Mouse (Mus musculus): ENCODE measurements around the gene 3110082J24Rik. TPM values are rescaled to one million over a fixed set of nuclear protein-coding genes. Genes with fewer than 3 reads are reported as not detected.
A peak's percentile ranks its signal among the peaks of the same experiment; 100 is the strongest.

3110082J24Rik gene
- polyA plus RNA-seq, 1 experiment from 2014 or later: not detected

DNA sequence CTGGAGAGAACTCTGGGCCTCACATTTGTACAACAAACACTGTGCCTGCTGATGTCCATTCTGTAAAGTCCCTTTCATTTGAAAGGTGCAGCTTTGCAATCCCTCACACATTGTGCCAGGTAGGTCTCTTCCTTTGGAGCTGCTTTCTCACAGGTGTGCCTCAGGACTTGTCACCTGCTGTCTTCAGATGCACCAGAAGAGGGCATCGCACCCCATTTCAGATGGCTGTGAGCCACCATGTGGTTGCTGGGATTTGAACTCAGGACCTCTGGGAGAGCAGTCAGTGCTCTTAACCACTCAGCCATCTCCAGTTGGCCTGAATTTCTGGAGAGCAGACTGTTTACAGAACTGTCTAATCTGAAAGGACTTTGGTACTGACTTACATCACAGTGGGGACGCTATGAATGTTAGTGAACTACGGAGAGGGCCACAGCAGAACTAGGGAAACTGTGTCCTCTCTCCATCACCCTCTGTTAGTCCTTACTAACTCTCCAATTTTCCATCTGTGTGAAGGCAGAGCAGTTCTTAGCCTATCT, 6.7 kb upstream of the 3110082J24Rik start:
- peaks cover 94% of the 10 kb centered on the region for H3K27me3 ChIP-seq (ENCODE audit: low read depth, poor library complexity, severe bottlenecking)
- H3K9me3 ChIP-seq (replicated peaks): no peaks in the 10 kb centered on the region
- DNase-seq (ENCODE audit: low spot score): no peak
- no peak overlapping the region for H3K4me3 ChIP-seq
- no peak overlapping the region for H3K27ac ChIP-seq
- H3K36me3 ChIP-seq: peaks cover 14% of the 10 kb centered on the region
- peaks cover 45% of the 10 kb centered on the region for H3K4me1 ChIP-seq
- 76% methylated on average over 3 of the region's 3 CpGs for WGBS

DNA sequence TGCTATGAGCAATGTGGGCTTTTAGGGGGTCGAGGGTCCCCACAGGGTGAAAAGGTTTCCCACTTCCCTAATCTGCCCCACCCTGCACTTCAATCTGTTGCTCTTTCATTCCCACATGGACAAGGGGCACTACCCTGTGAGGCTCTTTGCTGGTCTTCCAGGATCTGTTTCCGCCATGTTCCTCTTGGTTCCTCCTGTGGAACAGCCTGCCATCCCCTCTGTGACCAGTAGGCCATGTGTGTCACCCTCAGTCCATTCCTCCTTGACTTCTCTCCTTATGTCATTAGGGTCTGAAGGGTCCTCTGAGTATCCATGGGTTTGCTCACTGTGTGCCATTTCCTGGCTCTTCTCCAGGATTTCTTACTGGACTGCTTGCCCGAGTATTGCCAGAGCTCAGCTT, 5.9 kb upstream of the 3110082J24Rik start:
- peaks cover 6% of the 10 kb centered on the region for H3K36me3 ChIP-seq
- H3K27me3 ChIP-seq (ENCODE audit: low read depth, poor library complexity, severe bottlenecking): peaks cover 100% of the 10 kb centered on the region
- no peaks in the 10 kb centered on the region for H3K9me3 ChIP-seq (replicated peaks)
- no peak overlapping the region for H3K27ac ChIP-seq
- 69% methylated on average over 3 of the region's 3 CpGs for WGBS
- H3K4me1 ChIP-seq: peaks cover 53% of the 10 kb centered on the region
- DNase-seq (ENCODE audit: low spot score): no peak
- H3K4me3 ChIP-seq: peak overlapping the region; percentile 42; the same call in 1 of the 2 replicates

DNA sequence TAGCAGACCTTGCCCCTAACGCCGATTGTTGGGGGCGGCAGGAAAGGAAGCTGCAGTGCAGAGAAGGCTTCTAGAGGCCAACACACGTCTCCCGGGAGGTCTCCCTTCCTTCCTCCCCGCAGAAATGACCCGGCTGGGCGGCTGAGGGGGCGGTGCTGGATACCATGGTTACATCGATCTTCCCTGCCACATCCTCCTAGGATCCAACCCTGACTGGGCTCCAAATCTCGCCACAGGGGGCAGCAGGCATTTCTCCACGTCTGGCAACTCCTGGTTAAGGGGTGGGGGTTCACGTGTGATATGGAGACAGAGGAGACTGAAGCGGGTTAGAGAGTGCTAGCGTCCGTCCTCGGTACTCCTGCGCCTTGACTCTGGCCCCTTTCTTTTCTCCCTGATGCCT, 5.2 kb upstream of the 3110082J24Rik start:
- peak; percentile 76 for DNase-seq (ENCODE audit: low spot score)
- Histone ChIP-seq H3K9me3 (replicated peaks) (no peaks in the 10 kb centered on the region), H3K4me1 (peaks cover 58% of the 10 kb centered on the region), H3K27me3 (ENCODE audit: low read depth, poor library complexity, severe bottlenecking) (peaks cover 100% of the 10 kb centered on the region), H3K4me3 (peak overlapping the region; percentile 42), H3K27ac (peak overlapping the region; percentile 36; the same call in 1 of the 2 replicates), H3K36me3 (no peaks in the 10 kb centered on the region)
- WGBS: under 1% methylated on average over 18 of the region's 18 CpGs

DNA sequence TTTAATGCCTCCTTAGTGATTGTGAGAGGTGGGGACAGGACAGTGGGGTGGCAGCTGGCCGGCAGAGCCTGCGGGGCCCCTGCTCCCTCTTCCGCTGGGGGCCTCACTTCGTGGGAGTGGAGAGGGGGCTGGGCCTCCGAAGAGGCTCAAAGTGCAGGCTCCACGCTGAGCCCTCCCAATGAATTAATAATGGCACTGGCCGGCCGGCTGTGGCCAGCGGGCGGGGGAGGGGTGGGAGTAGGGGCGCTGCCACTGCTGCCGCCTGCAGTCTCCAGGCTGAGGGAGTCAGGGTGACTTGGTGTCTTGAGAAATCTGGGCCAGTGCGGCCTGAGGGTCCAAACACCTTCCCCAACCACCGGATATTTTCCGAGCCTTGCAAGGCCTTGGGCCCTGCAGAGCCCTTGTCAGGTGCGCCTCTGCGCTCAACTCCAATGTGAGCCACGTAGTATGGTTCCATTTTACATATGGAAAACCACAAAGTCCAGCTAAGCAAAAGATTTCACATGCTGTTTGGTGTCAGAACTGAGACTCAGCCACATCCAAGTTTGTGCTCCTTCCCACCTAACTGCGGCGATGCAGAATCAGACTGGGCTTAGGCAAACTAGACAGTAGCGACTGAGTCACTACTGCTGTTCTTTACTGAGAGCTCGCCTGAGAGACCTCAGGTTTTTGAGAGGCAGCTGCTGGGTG, 4.6 kb upstream of the 3110082J24Rik start:
- H3K27me3 ChIP-seq (ENCODE audit: low read depth, poor library complexity, severe bottlenecking): peaks cover 100% of the 10 kb centered on the region
- peak overlapping the region; percentile 42 for H3K4me3 ChIP-seq
- 0 out of 2 replicates have a peak overlapping the region, but pooled peaks have one; percentile 36 for H3K27ac ChIP-seq
- H3K36me3 ChIP-seq: no peaks in the 10 kb centered on the region
- H3K9me3 ChIP-seq (replicated peaks): no peaks in the 10 kb centered on the region
- 5% methylated on average over 22 of the region's 22 CpGs for WGBS
- DNase-seq (ENCODE audit: low spot score): peak; percentile 50
- peaks cover 64% of the 10 kb centered on the region for H3K4me1 ChIP-seq

DNA sequence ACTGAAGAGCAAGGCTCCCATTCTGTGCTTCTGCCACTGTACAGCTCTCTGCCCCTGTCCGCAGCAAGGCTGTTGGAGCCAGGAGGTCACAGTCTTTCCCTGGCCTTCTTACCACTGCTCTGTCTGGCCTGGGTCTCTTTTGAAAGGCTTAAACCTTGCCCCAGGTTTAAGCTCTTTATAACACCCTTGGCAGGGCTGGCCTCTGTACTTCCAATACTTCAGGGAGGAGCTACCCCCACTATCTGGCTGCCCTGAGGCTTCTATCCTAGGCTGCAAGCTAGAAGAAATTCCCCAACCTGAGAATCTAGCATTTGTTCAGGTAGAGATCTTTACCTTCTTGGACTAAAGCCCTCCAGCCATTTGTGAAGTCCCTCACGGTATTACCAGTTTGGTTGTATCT, 4.0 kb upstream of the 3110082J24Rik start:
- Histone ChIP-seq H3K9me3 (replicated peaks) (no peaks in the 10 kb centered on the region), H3K4me1 (peaks cover 68% of the 10 kb centered on the region), H3K27ac (no peak overlapping the region), H3K36me3 (no peaks in the 10 kb centered on the region), H3K4me3 (peak overlapping the region; percentile 42), H3K27me3 (ENCODE audit: low read depth, poor library complexity, severe bottlenecking) (peaks cover 100% of the 10 kb centered on the region)
- no peak for DNase-seq (ENCODE audit: low spot score)
- 30% methylated on average over 2 of the region's 2 CpGs for WGBS

DNA sequence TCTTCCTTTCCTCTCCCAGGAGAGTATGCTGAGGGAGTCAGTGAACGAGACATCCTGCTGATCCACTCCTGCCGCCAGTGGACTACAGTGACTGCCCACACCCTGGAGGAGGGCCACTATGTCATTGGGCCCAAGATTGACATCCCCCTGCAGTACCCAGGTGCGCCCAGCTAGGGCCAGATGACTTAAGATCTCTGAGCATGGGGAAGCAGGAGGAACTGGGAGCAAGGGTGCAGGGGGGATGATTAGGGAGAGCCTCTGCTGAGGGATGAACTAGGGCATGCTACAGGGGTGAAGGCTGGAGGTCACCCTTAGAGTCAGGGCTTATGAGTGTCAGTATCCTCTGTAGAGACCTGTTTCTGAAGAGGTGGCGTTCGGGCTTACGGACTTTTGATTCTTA, 2.3 kb upstream of the 3110082J24Rik start:
- peaks cover 100% of the 10 kb centered on the region for H3K27me3 ChIP-seq (ENCODE audit: low read depth, poor library complexity, severe bottlenecking)
- no peaks in the 10 kb centered on the region for H3K36me3 ChIP-seq
- DNase-seq (ENCODE audit: low spot score): no peak
- H3K9me3 ChIP-seq (replicated peaks): no peaks in the 10 kb centered on the region
- WGBS: 65% methylated on average over 6 of the region's 6 CpGs
- H3K4me1 ChIP-seq: peaks cover 57% of the 10 kb centered on the region
- H3K27ac ChIP-seq: no peak overlapping the region
- H3K4me3 ChIP-seq: no peak overlapping the region

DNA sequence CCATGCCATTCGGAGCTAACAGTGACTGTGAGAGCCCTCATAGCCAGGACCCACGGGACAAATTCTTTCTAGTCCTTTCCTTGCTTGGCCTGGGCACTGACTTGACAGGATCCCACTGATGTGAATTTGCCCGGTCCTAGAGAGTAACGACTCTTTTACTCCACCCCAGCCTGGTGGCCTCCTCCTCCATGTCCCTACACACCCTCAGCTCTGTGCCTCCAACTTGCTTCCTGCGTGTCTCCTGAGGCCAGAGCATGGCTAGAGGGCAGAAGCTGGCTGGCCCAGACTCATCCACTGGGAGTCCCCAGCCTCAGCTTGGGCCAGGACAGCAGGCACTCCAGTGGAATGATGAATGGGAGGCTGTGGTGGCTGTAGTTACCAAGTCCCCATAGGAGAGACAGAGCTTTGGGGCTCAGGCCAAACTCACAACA, 1.7 kb upstream of the 3110082J24Rik start:
- Histone ChIP-seq H3K27ac (no peak overlapping the region), H3K27me3 (ENCODE audit: low read depth, poor library complexity, severe bottlenecking) (peaks cover 100% of the 10 kb centered on the region), H3K9me3 (replicated peaks) (no peaks in the 10 kb centered on the region), H3K36me3 (no peaks in the 10 kb centered on the region), H3K4me3 (peak overlapping the region; percentile 16; the same call in 1 of the 2 replicates), H3K4me1 (peaks cover 57% of the 10 kb centered on the region)
- WGBS: 3% methylated on average over 5 of the region's 5 CpGs
- DNase-seq (ENCODE audit: low spot score): no peak

DNA sequence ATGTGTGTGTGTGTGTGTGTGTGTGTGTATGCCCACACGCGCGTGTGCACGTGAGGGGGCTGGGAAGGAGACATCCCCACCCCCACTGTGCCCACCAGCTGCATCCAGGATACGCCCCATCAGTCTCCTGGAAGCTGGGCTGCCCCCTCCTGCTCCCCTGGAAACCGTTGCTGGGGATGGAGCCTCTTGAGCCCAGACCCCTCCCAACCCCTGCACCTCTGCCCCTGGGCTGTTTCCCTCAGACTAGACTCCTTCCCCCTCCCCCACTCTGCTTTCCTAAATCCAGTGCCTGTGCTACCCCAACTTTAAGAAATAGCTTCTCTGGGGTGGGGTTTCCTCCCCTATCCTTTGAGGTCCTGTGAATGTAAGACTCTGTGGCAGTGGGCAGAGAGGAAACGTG, 1.3 kb upstream of the 3110082J24Rik start:
- Histone ChIP-seq H3K9me3 (replicated peaks) (no peaks in the 10 kb centered on the region), H3K4me3 (peak overlapping the region; percentile 16; the same call in 1 of the 2 replicates), H3K27ac (no peak overlapping the region), H3K4me1 (peaks cover 57% of the 10 kb centered on the region), H3K36me3 (no peaks in the 10 kb centered on the region), H3K27me3 (ENCODE audit: low read depth, poor library complexity, severe bottlenecking) (peaks cover 98% of the 10 kb centered on the region)
- WGBS: 4% methylated on average over 7 of the region's 7 CpGs
- peak; percentile 41 for DNase-seq (ENCODE audit: low spot score)

DNA sequence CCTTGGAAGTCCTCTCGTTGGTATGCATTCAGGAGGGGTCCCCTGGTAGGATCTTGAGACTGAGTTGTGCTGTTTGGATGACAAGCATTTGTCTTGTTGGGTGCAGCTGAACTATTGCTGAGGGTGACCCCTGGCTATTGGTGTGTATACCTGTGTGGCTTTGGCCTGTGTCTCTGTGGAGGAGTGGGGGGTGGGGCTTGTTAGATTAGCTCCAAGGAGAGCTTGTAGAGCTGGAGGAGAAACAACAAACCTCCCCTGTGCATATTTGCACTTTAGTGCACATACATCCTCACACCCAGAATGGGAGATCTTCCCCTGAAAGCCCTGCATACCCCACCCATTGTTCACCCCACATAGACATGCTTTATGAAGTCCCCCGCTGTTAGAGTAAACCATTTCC, 870 bp upstream of the 3110082J24Rik start:
- Histone ChIP-seq H3K4me1 (peaks cover 56% of the 10 kb centered on the region), H3K9me3 (replicated peaks) (no peaks in the 10 kb centered on the region), H3K36me3 (no peaks in the 10 kb centered on the region), H3K27me3 (ENCODE audit: low read depth, poor library complexity, severe bottlenecking) (peaks cover 94% of the 10 kb centered on the region), H3K27ac (no peak overlapping the region), H3K4me3 (no peak overlapping the region)
- WGBS: 15% methylated on average over 2 of the region's 2 CpGs
- DNase-seq (ENCODE audit: low spot score): peak; percentile 28

DNA sequence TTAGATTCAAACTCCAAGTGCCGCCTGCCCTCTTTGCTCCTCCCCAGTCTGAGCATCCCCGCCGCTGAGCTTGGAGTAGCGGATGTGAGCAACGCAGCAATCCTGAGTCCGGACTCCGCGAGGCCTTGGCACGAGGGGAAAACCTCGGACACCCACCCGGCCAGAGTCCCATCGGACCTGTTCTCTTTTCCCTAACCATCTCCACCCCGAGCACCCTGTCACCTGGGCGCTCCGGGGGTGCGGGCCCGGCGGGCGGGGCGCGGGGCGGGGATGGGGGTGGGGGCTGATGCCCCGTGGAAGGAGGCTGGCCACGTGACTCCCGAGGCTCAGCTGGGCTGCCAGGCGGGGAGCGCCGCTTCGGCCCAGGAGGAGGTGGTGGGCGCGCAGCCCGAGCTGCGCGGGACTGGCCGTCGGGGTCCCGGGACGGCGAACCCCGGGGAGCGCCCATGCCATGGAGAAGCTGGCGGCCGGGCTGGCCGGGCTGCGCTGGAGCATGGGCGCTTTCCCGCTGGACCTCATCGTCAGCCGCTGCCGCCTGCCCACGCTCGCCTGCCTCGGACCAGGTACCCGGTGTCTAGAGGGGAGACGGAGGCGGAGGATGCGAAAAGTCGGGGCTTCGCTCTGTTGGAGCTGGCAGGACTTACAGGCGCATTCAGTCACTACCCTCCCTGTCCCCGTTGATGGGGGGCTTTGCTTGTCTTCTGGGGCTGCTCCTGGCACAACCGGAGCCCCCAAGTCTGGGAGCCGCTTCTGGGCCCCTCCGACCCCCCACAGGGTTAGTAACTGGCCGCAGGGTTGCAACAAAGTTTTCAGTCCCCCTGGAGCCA, 832 bp downstream of the 3110082J24Rik start, which contains the start of gene Garem2:
Gene Garem2, plus strand, starts transcription at position 321 of the 827 bp plus-strand sequence.
- DNase-seq (ENCODE audit: low spot score): peak; percentile 69
- Histone ChIP-seq H3K4me3 (peak within 1 kb of the TSS; percentile 58), H3K36me3 (no peaks in the 10 kb centered on the region), H3K27me3 (ENCODE audit: low read depth, poor library complexity, severe bottlenecking) (peaks cover 77% of the 10 kb centered on the region), H3K4me1 (peaks cover 39% of the 10 kb centered on the region), H3K9me3 (replicated peaks) (no peaks in the 10 kb centered on the region), H3K27ac (peak within 1 kb of the TSS; percentile 59)
- under 1% methylated on average over 63 of the region's 65 CpGs for WGBS

DNA sequence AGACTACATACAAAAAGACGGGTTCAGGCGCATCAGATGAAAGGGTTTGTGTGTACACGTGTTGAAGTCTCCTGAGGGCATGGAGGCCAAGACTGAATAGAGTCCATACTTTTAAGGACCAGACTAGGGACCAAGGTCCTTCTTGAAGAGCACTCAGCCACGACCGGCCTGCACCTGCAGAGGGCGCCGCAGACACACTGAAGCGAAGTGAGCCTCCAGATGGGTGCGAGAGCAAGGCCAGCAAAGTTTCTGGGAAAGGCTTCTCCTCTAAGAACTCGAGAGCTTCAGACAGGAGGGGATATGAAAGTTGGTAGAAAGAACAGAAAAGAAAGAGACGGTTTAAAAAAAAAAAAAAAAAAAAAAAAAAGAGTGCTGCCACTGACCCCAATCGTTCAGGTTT, 1.5 kb downstream of the 3110082J24Rik start:
- whole genome bisulfite sequencing: 1% methylated on average over 12 of the region's 12 CpGs
- H3K4me1 ChIP-seq: peaks cover 35% of the 10 kb centered on the region
- peak; percentile 76 for DNase-seq (ENCODE audit: low spot score)
- H3K4me3 ChIP-seq: peak overlapping the region; percentile 58; the same call in 1 of the 2 replicates
- no peaks in the 10 kb centered on the region for H3K36me3 ChIP-seq
- no peak overlapping the region for H3K27ac ChIP-seq
- no peaks in the 10 kb centered on the region for H3K9me3 ChIP-seq (replicated peaks)
- peaks cover 70% of the 10 kb centered on the region for H3K27me3 ChIP-seq (ENCODE audit: low read depth, poor library complexity, severe bottlenecking)

DNA sequence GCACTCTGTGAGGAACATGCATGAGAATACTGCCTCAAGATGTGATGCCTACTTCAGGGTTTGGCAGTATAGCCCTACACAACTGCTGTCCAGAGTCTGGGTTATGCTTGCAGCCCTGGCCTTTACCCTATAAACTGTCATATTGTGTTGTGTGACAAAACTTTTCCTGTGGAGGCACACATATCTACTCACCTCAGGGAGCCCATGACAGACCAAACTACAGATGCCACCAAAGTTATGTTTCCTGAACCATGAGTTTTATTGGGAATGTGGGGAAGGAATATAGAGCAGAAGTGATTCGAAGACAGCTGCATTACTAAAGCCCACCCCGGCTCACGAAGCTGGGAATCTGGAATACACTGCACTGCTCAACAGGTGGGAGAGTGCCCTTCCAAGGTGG, 2.5 kb downstream of the 3110082J24Rik start:
- peaks cover 35% of the 10 kb centered on the region for H3K4me1 ChIP-seq
- no peaks in the 10 kb centered on the region for H3K9me3 ChIP-seq (replicated peaks)
- DNase-seq (ENCODE audit: low spot score): peak; percentile 19
- H3K36me3 ChIP-seq: no peaks in the 10 kb centered on the region
- no peak overlapping the region for H3K4me3 ChIP-seq
- WGBS: 84% methylated on average over 3 of the region's 3 CpGs
- no peak overlapping the region for H3K27ac ChIP-seq
- peaks cover 60% of the 10 kb centered on the region for H3K27me3 ChIP-seq (ENCODE audit: low read depth, poor library complexity, severe bottlenecking)

DNA sequence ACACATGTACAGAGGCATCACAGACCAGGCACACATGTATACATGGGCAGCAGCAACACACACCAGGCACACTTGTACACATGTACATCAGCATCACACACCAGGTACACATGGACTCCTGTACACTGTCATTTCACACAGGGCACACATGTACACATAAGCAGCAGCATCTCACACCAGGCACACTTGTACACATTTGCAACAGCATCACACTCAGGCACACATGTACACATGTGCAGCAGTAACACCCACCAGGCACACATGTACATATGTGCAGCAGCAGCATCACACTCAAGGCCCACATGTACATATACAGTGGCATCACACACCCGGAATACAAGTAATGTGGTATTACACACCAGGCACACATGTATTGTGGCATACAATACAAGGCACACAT, 7.6 kb downstream of the 3110082J24Rik start:
- 85% methylated on average over 1 of the region's 1 CpGs for WGBS
- Histone ChIP-seq H3K27me3 (ENCODE audit: low read depth, poor library complexity, severe bottlenecking) (peaks cover 9% of the 10 kb centered on the region), H3K9me3 (replicated peaks) (no peaks in the 10 kb centered on the region), H3K4me3 (no peak overlapping the region), H3K4me1 (peaks cover 10% of the 10 kb centered on the region), H3K36me3 (no peaks in the 10 kb centered on the region), H3K27ac (no peak overlapping the region)
- no peak for DNase-seq (ENCODE audit: low spot score)

Data from limb, embryonic 10.5 days (tissue).